Mouse (Mus musculus) kidney, embryonic 16.5 days (tissue): Measurements from ENCODE around the gene Tob2. TPM values are rescaled to one million over a fixed set of nuclear protein-coding genes. Genes with fewer than 3 reads are reported as not detected.

Source experiments
- ATAC-seq: fragments of 200-750 bp; cut with Nextera tagmentation; 2 replicates; pipeline ENCODE4 v1.8.0; 2017; ENCODE audit warnings: moderate TSS enrichment; ENCODE audit not compliant: low FRiP score, low TSS enrichment
- H3K27ac ChIP-seq: fragments of 300-500 bp; sonication (generic); 2 replicates; pipeline ENCODE4 v1.5.1; 2014; ENCODE audit warnings: low read length
- H3K27me3 ChIP-seq: fragments of 300-500 bp; sonication (generic); 2 replicates; pipeline ENCODE4 v1.6.1; 2014; ENCODE audit warnings: low read length, control low read depth, mixed read lengths; ENCODE audit not compliant: insufficient read depth
- H3K36me3 ChIP-seq: fragments of 300-500 bp; sonication (generic); 2 replicates; pipeline ENCODE4 v1.6.1; 2014; ENCODE audit warnings: low read length, control low read depth, mixed read lengths; ENCODE audit not compliant: insufficient read depth
- H3K4me1 ChIP-seq: fragments of 300-500 bp; sonication (generic); 2 replicates; pipeline ENCODE4 v1.6.1; 2014; ENCODE audit warnings: low read length, control low read depth, mixed read lengths; ENCODE audit not compliant: insufficient read depth
- H3K4me2 ChIP-seq: fragments of 300-500 bp; sonication (generic); replicated peaks from 2 replicates; pipeline ENCODE4 v1.6.1; 2014; ENCODE audit warnings: low read depth, low read length
- H3K4me3 ChIP-seq: fragments of 300-500 bp; sonication (generic); 2 replicates; pipeline ENCODE4 v1.5.1; 2014; ENCODE audit warnings: mild to moderate bottlenecking, low read length
- H3K9ac ChIP-seq: fragments of 300-500 bp; sonication (generic); replicated peaks from 2 replicates; pipeline ENCODE4 v1.6.1; 2014; ENCODE audit warnings: low read length
- H3K9me3 ChIP-seq: fragments of 300-500 bp; sonication (generic); 2 replicates; pipeline ENCODE4 v1.6.1; 2016; ENCODE audit warnings: low read length, control low read depth
- WGBS: fragments of 180-500 bp; shearing (Covaris S2); extraction: QIAGEN DNeasy Blood & Tissue Kit; methylation state at CpG from one replicate; pipeline ENCODE4 v1.1.7; 2014; 5-methylcytosine and 5-hydroxymethylcytosine counted together
- polyA plus RNA-seq: library from polyadenylated mRNA; unstranded; fragments of >200 nt; fragmentation: Nextera tagmentation; extraction: Ambion mirVana; gene quantifications from 2 replicates; pipeline ENCODE4 v1.2.1, GENCODE M21; 2015

Gene Tob2
- polyA plus RNA-seq, 1 experiment from 2014 or later, result 29.6 TPM

DNA sequence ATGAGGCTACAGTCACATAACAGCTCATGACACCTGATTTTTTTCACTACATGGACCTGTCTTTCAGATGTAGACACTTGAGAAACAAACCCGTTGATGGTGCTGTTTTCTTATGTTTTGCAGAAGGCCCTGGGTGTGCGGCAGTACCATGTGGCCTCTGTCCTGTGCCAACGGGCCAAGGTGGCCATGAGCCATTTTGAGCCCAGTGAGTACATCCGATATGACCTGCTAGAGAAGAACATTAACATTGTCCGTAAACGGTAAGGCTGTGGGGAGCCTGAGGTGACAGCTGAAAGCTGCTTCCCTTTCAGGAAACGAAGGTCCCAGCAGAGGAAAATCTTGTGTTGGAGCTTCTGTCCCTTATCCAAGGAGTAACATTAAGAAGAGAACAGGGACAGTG, 30.6 kb upstream of the Tob2 start:
- Histone ChIP-seq H3K36me3 (peaks cover 38% of the 10 kb centered on the region), H3K4me2 (no peak overlapping the region), H3K27me3 (no peaks in the 10 kb centered on the region), H3K9ac (no peak overlapping the region), H3K9me3 (no peaks in the 10 kb centered on the region), H3K4me1 (peaks cover 20% of the 10 kb centered on the region), H3K4me3 (no peak overlapping the region), H3K27ac (no peak overlapping the region)
- no peak for ATAC-seq
- WGBS, result 92% methylated on average over 7 of the region's 7 CpGs

DNA sequence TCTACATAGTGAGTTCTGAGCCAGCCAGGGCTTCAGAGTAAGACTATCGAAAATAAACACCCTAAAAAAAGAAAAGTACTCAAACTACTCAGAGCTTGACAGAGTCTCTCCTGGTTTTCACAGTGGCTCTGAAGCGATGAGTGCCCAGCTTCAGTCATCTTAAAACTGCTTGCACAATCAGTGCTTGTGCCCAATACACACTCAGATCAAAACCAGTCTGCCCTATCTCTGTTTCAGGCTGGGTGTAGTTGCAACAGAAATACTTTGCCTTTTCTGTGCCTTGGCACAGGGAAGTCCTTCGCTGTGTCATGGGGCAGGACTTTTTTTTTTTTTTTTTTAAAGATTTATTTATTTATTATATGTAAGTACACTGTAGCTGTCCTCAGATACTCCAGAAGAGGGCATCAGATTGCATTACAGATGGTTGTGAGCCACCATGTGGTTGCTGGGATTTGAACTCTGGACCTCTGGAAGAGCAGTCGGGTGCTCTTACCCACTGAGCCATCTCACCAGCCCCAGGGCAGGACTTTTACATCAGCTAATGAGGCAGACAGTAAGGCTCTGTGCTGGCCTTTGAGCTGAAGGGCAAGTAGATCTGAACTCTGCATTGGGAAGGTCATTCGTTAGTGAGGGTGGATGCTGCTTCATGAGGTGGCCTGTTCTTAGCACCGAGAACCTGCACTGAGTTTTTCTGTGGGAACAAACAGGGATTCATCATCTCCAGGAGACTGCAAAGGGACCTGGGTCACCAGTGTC, 28.4 kb upstream of the Tob2 start:
- Histone ChIP-seq H3K27ac (peak overlapping the region; percentile 51; the same call in 1 of the 2 replicates), H3K4me1 (peaks cover 20% of the 10 kb centered on the region), H3K4me2 (no peak overlapping the region), H3K9ac (no peak overlapping the region), H3K27me3 (no peaks in the 10 kb centered on the region), H3K9me3 (no peaks in the 10 kb centered on the region), H3K4me3 (no peak overlapping the region), H3K36me3 (peaks cover 29% of the 10 kb centered on the region)
- WGBS, result 86% methylated on average over 6 of the region's 6 CpGs
- no peak for ATAC-seq

DNA sequence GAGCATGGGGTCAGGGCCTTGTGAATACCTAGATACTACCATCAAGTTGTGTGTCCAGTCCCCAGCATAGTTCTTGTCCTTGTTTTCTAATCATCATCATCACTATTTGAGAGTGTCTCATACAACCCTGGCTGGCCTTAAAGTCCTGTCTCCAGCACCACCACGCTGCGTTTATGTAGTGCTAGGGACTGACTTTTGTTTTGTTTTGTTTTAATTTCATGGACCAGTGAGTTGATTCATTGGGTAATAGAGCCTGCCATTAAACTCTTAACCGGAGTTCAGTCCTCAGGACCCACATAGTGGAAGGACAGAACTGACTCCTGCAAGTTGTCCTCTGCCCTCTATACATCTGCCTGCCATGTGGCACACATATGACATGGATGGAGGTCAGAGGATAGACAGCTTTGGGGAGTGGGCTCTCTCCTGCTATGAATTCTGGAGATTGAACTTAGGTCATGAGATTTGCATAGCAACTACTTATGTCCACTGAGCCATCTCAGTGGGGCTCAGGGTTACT, 26.9 kb upstream of the Tob2 start:
- H3K4me3 ChIP-seq, result no peak overlapping the region
- peak; percentile 74 for ATAC-seq
- no peaks in the 10 kb centered on the region for H3K9me3 ChIP-seq
- no peak overlapping the region for H3K9ac ChIP-seq
- peaks cover 22% of the 10 kb centered on the region for H3K4me1 ChIP-seq
- H3K36me3 ChIP-seq, result peaks cover 17% of the 10 kb centered on the region
- H3K4me2 ChIP-seq, result no peak overlapping the region
- H3K27me3 ChIP-seq, result no peaks in the 10 kb centered on the region
- 47% methylated on average over 3 of the region's 3 CpGs for WGBS
- peak overlapping the region; percentile 51 for H3K27ac ChIP-seq

DNA sequence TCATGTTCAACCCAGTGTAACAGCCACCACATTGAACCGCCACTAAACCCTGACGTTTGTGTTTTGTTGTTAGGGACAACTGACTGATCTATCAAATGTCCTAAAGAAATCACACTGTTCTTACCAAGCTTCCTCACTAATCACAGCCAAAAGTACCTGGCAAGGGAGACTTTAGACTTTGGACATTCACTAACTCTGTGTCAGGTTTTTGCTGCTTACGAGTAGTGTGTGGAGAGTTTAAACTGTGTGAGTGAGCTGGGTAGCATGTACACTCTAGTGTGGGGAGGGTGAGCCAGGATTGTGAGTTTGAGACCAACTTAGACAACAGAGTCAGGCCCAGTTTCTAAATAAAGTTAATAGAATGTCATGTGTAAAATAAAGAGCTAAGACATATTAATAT, 23.8 kb upstream of the Tob2 start:
- WGBS, result 82% methylated on average over 3 of the region's 3 CpGs
- H3K9ac ChIP-seq, result no peak overlapping the region
- no peaks in the 10 kb centered on the region for H3K27me3 ChIP-seq
- H3K4me2 ChIP-seq, result no peak overlapping the region
- peaks cover 28% of the 10 kb centered on the region for H3K4me1 ChIP-seq
- no peak overlapping the region for H3K4me3 ChIP-seq
- H3K9me3 ChIP-seq, result no peaks in the 10 kb centered on the region
- no peak for ATAC-seq
- H3K36me3 ChIP-seq, result peaks cover 5% of the 10 kb centered on the region; the same call in 1 of the 2 replicates
- H3K27ac ChIP-seq, result no peak overlapping the region

DNA sequence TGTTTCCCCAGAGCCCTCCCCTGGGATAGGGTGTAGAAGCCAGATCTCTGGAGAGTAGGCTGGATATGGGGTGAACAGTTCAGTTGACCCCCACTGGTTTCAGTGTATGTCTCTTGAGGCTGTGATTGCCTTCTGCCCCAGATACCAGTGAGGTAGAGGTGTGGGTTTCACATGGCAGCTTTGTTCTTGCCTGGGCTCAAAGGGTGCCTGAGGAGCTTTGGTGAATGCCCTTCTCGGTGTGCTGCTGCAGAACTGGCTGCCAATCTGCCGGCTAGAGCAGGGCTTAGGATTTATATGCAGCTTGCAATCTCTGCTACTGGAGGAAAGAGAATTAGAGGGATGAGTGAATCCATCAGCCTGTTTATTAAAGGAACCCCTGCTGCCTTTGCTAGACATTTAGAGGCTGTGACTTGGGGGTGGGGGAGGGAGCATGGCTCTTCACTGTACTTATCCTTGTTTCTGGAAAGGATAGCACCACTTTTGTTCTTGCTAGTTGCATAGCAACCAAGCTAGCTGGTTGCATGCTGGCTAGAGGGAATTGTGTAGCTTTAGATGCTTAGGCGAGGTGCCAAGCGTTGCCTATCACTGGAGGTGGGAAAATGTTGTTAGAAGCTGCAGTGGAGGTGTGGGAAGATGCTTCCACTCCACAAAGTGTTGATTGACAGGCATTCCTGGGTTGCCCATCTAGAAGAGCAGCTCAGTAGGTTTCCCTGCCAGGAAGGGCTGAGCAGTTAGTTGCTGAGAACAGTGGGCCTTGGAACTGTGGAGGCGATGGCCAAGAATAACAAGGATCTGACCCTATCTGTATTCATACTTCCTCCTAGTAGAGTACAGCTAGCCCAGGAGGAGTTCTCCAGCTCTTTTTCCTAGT, 21.2 kb upstream of the Tob2 start:
- Histone ChIP-seq H3K4me2 (no peak overlapping the region), H3K9ac (no peak overlapping the region), H3K4me3 (no peak overlapping the region), H3K4me1 (peaks cover 11% of the 10 kb centered on the region), H3K27ac (no peak overlapping the region), H3K36me3 (no peaks in the 10 kb centered on the region), H3K27me3 (no peaks in the 10 kb centered on the region), H3K9me3 (no peaks in the 10 kb centered on the region)
- WGBS, result 70% methylated on average over 5 of the region's 5 CpGs
- no peak for ATAC-seq

DNA sequence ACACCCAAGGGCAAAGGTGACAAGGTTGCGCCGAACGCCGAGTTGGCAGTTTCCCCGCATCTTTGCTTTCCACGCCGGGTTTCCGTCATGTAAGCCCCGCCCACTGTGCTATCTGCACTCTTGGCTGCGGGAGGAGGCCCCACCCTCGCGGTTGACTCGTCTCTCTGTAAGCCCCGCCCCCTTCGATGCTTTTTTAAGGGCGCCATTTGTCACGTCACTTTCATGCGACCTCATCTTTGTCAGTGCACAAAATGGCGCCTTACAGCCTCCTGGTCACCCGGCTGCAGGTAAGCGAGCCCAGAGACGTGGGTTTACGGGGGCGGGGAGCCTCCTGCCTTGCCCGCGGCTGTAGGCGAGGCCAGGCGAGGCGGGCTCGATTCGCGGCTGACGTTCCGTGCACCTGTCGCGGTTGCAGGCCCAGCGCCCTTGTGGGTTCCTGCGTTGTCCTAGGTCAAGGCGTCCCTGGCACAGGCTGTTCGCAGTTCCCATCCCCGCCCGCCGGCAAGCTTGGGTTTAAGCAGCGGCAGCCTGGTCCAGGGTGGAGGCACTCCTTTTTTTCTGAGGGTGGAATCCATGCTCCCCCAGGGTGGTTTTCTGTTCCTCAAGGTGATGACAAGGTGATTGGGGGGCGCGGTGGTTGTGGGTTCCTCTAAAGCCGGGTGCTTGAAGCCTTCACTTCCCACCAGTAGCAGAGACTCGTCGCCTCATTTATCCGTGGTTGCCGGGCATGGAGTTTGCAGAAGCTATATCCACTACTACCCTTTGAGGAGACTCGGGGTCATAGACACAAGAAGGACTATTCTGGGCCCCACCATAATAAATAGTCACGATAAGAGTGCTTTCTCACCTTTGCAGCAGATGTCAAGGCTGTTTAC, 13.9 kb upstream of the Tob2 start, which contains the start of gene Aco2:
Gene Aco2, plus strand, starts transcription at position 48 of the 875 bp plus-strand sequence.
- peak; percentile 85 for ATAC-seq
- peaks cover 17% of the 10 kb centered on the region for H3K4me1 ChIP-seq
- H3K4me3 ChIP-seq, result peak within 1 kb of the TSS; percentile 81
- H3K27ac ChIP-seq, result peak within 1 kb of the TSS; percentile 97
- H3K9me3 ChIP-seq, result no peaks in the 10 kb centered on the region
- WGBS, result under 1% methylated on average over 53 of the region's 53 CpGs
- H3K9ac ChIP-seq, result peak within 1 kb of the TSS; percentile 81
- no peaks in the 10 kb centered on the region for H3K27me3 ChIP-seq
- H3K4me2 ChIP-seq, result peak within 1 kb of the TSS; percentile 76
- H3K36me3 ChIP-seq, result peaks cover 32% of the 10 kb centered on the region

DNA sequence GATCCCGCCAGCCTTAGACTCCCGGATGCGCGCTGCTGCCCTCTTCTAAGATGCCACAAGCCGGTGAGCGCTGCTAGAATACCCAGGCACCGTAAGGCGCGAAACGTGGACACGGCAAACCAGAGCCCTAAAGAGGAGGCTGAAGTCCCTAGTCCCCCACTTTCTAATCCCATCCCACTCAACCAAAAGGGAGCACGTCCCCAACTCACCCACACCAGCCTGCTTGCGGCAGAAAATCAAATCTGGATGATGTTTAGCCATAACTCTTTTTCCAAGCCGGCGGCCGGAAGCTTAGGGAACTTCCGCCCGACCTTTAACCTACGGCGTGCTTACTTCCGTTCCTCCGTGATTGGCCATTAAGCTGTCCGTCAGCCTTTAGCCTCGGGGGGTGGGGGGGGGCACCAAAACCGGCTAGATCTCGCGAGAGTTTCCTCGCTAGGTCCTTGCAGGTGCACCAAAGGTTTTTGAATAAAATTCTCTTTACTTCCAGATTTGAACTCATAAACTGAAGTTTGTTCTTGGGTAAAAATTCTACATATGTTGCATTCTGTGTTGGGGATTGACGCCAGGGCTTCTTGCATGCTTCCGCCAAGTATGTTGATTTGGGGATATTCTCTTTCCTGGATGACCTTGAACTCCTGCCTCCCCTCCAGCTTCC, 13.1 kb upstream of the Tob2 start, which contains the start of gene Phf5a:
Gene Phf5a, minus strand, starts transcription at position 308 of the 658 bp plus-strand sequence.
- H3K9ac ChIP-seq, result peak within 1 kb of the TSS; percentile 81
- peak within 1 kb of the TSS; percentile 76 for H3K4me2 ChIP-seq
- H3K27me3 ChIP-seq, result no peaks in the 10 kb centered on the region
- no peaks in the 10 kb centered on the region for H3K9me3 ChIP-seq
- H3K27ac ChIP-seq, result peak within 1 kb of the TSS; percentile 97
- H3K4me1 ChIP-seq, result peaks cover 17% of the 10 kb centered on the region
- ATAC-seq, result peak; percentile 83
- peak within 1 kb of the TSS; percentile 81 for H3K4me3 ChIP-seq
- WGBS, result 0% methylated on average over 30 of the region's 30 CpGs
- peaks cover 40% of the 10 kb centered on the region for H3K36me3 ChIP-seq

DNA sequence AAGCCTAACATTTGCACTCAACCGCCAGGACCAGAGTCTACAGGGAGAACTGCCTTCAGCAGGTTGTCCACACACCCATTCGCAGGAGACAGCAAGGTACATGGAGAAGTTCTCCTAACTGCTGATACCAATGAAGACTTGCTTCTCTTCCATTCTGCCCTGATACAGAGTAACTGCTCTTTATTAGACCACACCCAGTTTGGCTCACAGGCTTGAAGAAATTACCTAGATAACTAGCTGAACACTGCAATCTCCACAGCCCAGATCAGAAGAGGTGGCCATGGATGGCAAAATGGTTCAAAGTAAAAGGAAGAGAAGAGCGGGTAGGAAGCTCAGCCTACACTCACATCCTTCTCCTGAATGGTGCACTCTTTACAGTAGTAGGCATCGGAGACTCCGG, 11.4 kb upstream of the Tob2 start:
- H3K9me3 ChIP-seq, result no peaks in the 10 kb centered on the region
- ATAC-seq, result no peak
- H3K27me3 ChIP-seq, result no peaks in the 10 kb centered on the region
- H3K27ac ChIP-seq, result no peak overlapping the region
- H3K36me3 ChIP-seq, result peaks cover 53% of the 10 kb centered on the region
- no peak overlapping the region for H3K9ac ChIP-seq
- no peak overlapping the region for H3K4me3 ChIP-seq
- H3K4me1 ChIP-seq, result peaks cover 17% of the 10 kb centered on the region
- no peak overlapping the region for H3K4me2 ChIP-seq
- WGBS, result 98% methylated on average over 5 of the region's 5 CpGs

DNA sequence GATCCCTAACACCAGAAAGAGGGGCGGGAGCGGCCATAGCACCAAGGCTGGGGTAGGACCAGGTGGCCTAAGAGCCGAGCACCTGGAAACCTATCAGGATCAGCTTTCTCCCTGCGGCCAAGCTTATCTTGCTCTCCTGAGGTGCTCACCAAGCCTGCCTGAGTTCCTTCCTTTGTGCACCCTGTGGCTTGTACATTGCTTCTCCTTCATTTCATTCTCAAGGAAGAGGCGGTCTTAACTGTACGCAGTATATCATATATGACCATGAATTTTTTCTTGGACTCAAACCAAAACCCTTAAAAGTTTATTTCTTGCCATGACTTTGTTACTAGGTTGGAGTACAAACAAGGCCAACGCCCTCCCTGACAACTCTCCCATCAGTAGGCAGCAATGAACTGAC, 5.6 kb upstream of the Tob2 start:
- peaks cover 8% of the 10 kb centered on the region; the same call in 1 of the 2 replicates for H3K4me1 ChIP-seq
- no peak for ATAC-seq
- H3K27me3 ChIP-seq, result no peaks in the 10 kb centered on the region
- H3K9me3 ChIP-seq, result no peaks in the 10 kb centered on the region
- H3K36me3 ChIP-seq, result peaks cover 44% of the 10 kb centered on the region
- no peak overlapping the region for H3K9ac ChIP-seq
- no peak overlapping the region for H3K4me2 ChIP-seq
- 94% methylated on average over 7 of the region's 7 CpGs for WGBS
- no peak overlapping the region for H3K4me3 ChIP-seq
- H3K27ac ChIP-seq, result no peak overlapping the region
